Mouse (Mus musculus): ENCODE measurements at regions not wholly inside any gene's neighbourhood (a gene's known extent, or its start where the extent isn't known, plus 50 kb on each side); places are given as distances from the start of the nearest gene placed in this dataset.

GRCm38 (mm10) chr14:111971857-111972256, 297.0 kb downstream of the Slitrk5 start:
- no peak for DNase-seq (ENCODE audit: low spot score in 2 of 2)

- no peak for DNase-seq (ENCODE audit: low spot score in 2 of 2)
Measured at GRCm38 (mm10) chr14:111995809-111996458, 321.0 kb downstream of the Slitrk5 start.

- no peak for DNase-seq (ENCODE audit: low spot score in 2 of 2)
Measured at GRCm38 (mm10) chr14:112002146-112002545, 327.2 kb downstream of the Slitrk5 start.

GRCm38 (mm10) chr14:112002881-112003280, 328.0 kb downstream of the Slitrk5 start:
- DNase-seq (ENCODE audit: low spot score in 2 of 2), result no peak

- DNase-seq (ENCODE audit: low spot score in 2 of 2), result no peak
Measured at GRCm38 (mm10) chr14:112008651-112009050, 333.8 kb downstream of the Slitrk5 start.

GRCm38 (mm10) chr14:112029331-112029730, 354.4 kb downstream of the Slitrk5 start:
- peak; percentile 33 to 40 for DNase-seq (ENCODE audit: low spot score in 2 of 2)

GRCm38 (mm10) chr14:112075071-112075470, 400.2 kb downstream of the Slitrk5 start:
- no peak for DNase-seq (ENCODE audit: low spot score in 2 of 2)

All from left cerebral cortex, adult 9 months (tissue).